Mouse (Mus musculus): ENCODE results near the gene Gm21258. TPM values are rescaled to one million over a fixed set of nuclear protein-coding genes. Genes with fewer than 3 reads are reported as not detected.
"Not testable (repeated sequence)": the region's sequence is repeated elsewhere in the genome, so short reads cannot be mapped to it uniquely, and the experiment has no call there.

Gm21258 gene
- polyA plus RNA-seq (2017; shearing (Covaris generic)) = not detected

GRCm38 (mm10) chrY:52779740-52780139 lies at the start of gene Gm21258:
Gm21258 (plus strand) TSS chrY:52780040.
- ATAC-seq = not testable (repeated sequence)
